Mouse (Mus musculus) kidney, postnatal 0 days (tissue): Measurements from ENCODE around the gene Ifnlr1. TPM values are rescaled to one million over a fixed set of nuclear protein-coding genes. Genes with fewer than 3 reads are reported as not detected.

ENCODE experiments used
- ATAC-seq: fragments of 200-750 bp; cut with Nextera tagmentation; replicated peaks from 2 replicates; pipeline ENCODE4 v1.8.0; 2017; ENCODE audit warnings: low read depth, moderate number of reproducible peaks, moderate TSS enrichment, moderate library complexity; ENCODE audit not compliant: low FRiP score
- DNase-seq: peaks from one replicate; pipeline ENCODE4 v3.0.0-alpha.2; 2016; ENCODE audit warnings: low spot score
- H3K27ac ChIP-seq: fragments of 300-500 bp; sonication (generic); 2 replicates; pipeline ENCODE4 v1.5.1; 2014; ENCODE audit warnings: mild to moderate bottlenecking
- H3K27me3 ChIP-seq: fragments of 300-500 bp; sonication (generic); 2 replicates; pipeline ENCODE4 v1.6.1; 2014; ENCODE audit warnings: low read length, mixed read lengths; ENCODE audit not compliant: insufficient read depth
- H3K36me3 ChIP-seq: fragments of 300-500 bp; sonication (generic); 2 replicates; pipeline ENCODE4 v1.6.1; 2014; ENCODE audit warnings: low read length, mixed read lengths; ENCODE audit not compliant: insufficient read depth
- H3K4me1 ChIP-seq: fragments of 300-500 bp; sonication (generic); replicated peaks from 2 replicates; pipeline ENCODE4 v1.6.1; 2014; ENCODE audit warnings: antibody characterized with exemption, low read length, mixed read lengths; ENCODE audit not compliant: insufficient read depth
- H3K4me2 ChIP-seq: fragments of 300-500 bp; sonication (generic); 2 replicates; pipeline ENCODE4 v1.6.1; 2014; ENCODE audit warnings: mild to moderate bottlenecking, low read length, moderate library complexity, mixed read lengths
- H3K4me3 ChIP-seq: fragments of 300-500 bp; sonication (generic); replicated peaks from 2 replicates; pipeline ENCODE4 v1.5.1; 2014; ENCODE audit warnings: low read depth, low read length
- H3K9ac ChIP-seq: fragments of 300-500 bp; sonication (generic); 2 replicates; pipeline ENCODE4 v1.6.1; 2014; ENCODE audit warnings: low read depth, low read length
- H3K9me3 ChIP-seq: fragments of 300-500 bp; sonication (generic); replicated peaks from 2 replicates; pipeline ENCODE4 v1.6.1; 2016; ENCODE audit warnings: low read length, inconsistent platforms, mixed read lengths
- CTCF ChIP-seq: IDR thresholded peaks from 2 replicates; pipeline ENCODE4 v1.5.1; 2016; ENCODE audit warnings: antibody characterized with exemption, low read depth, mild to moderate bottlenecking, moderate library complexity
- WGBS: fragments of 180-500 bp; shearing (Covaris S2); extraction: QIAGEN DNeasy Blood & Tissue Kit; methylation state at CpG from one replicate; pipeline ENCODE4 v1.1.7; 2014; 5-methylcytosine and 5-hydroxymethylcytosine counted together
- polyA plus RNA-seq: library from polyadenylated mRNA; unstranded; fragments of >200 nt; fragmentation: Nextera tagmentation; extraction: Ambion mirVana; gene quantifications from 2 replicates; pipeline ENCODE4 v1.2.1, GENCODE M21; 2015

The Ifnlr1 gene
- polyA plus RNA-seq, 1 experiment from 2014 or later, result 0.83 TPM

- ATAC-seq, result no peak
- TF ChIP-seq CTCF, result no peak
Observed at GRCm38 (mm10) chr4:135698498-135698897, 12.4 kb downstream of the Ifnlr1 start.

GRCm38 (mm10) chr4:135703497-135703896 is 17.4 kb downstream of the Ifnlr1 start:
- no peaks in the 10 kb centered on the region for H3K9me3 ChIP-seq
- no peak for TF ChIP-seq CTCF
- no peak overlapping the region for H3K27ac ChIP-seq
- H3K9ac ChIP-seq, result no peak overlapping the region
- H3K4me1 ChIP-seq, result 0 out of 2 replicates have a peak, but pooled peaks cover 3% of the 10 kb centered on the region
- no peaks in the 10 kb centered on the region for H3K36me3 ChIP-seq
- 64% methylated on average over 13 of the region's 13 CpGs for WGBS
- H3K4me3 ChIP-seq, result no peak overlapping the region
- ATAC-seq, result no peak
- no peaks in the 10 kb centered on the region for H3K27me3 ChIP-seq
- DNase-seq, result no peak
- no peak overlapping the region for H3K4me2 ChIP-seq

More at GRCm38 (mm10) chr4:135698498-135698897, 12.4 kb downstream of the Ifnlr1 start:
- no peak overlapping the region for H3K4me3 ChIP-seq
- H3K36me3 ChIP-seq, result no peaks in the 10 kb centered on the region
- H3K4me2 ChIP-seq, result no peak overlapping the region
- no peak for DNase-seq
- H3K9ac ChIP-seq, result no peak overlapping the region
- WGBS, result 86% methylated on average over 7 of the region's 7 CpGs
- H3K4me1 ChIP-seq, result 0 out of 2 replicates have a peak, but pooled peaks cover 2% of the 10 kb centered on the region
- H3K27me3 ChIP-seq, result no peaks in the 10 kb centered on the region
- H3K9me3 ChIP-seq, result no peaks in the 10 kb centered on the region
- no peak overlapping the region for H3K27ac ChIP-seq

- ATAC-seq (no peak), DNase-seq (peak; percentile 30)
- WGBS, result 58% methylated on average over 6 of the region's 6 CpGs
- Histone ChIP-seq H3K4me2 (no peak overlapping the region), H3K4me3 (no peak overlapping the region), H3K9ac (no peak overlapping the region), H3K27ac (no peak overlapping the region), H3K36me3 (no peaks in the 10 kb centered on the region), H3K9me3 (no peaks in the 10 kb centered on the region), H3K4me1 (0 out of 2 replicates have a peak, but pooled peaks cover 3% of the 10 kb centered on the region), H3K27me3 (no peaks in the 10 kb centered on the region)
- TF ChIP-seq CTCF, result no peak
Observed at GRCm38 (mm10) chr4:135704016-135704415, 17.9 kb downstream of the Ifnlr1 start.

- Histone ChIP-seq H3K9me3 (no peaks in the 10 kb centered on the region), H3K27ac (no peak overlapping the region), H3K4me3 (no peak overlapping the region), H3K4me2 (no peak overlapping the region), H3K27me3 (no peaks in the 10 kb centered on the region), H3K36me3 (no peaks in the 10 kb centered on the region), H3K9ac (no peak overlapping the region), H3K4me1 (0 out of 2 replicates have a peak, but pooled peaks cover 3% of the 10 kb centered on the region)
- 89% methylated on average over 6 of the region's 6 CpGs for WGBS
- ATAC-seq, result no peak
- DNase-seq, result no peak
- TF ChIP-seq CTCF, result no peak
Observed at GRCm38 (mm10) chr4:135706045-135706444, 20.0 kb downstream of the Ifnlr1 start.

GRCm38 (mm10) chr4:135709072-135709564 is 23.0 kb downstream of the Ifnlr1 start:
- peak; percentile 84 for DNase-seq
- 7% methylated on average over 8 of the region's 8 CpGs for WGBS
- Histone ChIP-seq H3K27me3 (no peaks in the 10 kb centered on the region), H3K9me3 (no peaks in the 10 kb centered on the region), H3K4me3 (peak overlapping the region; percentile 20; the same call in 1 of the 2 replicates), H3K4me2 (peak overlapping the region; percentile 50), H3K27ac (no peak overlapping the region), H3K36me3 (no peaks in the 10 kb centered on the region), H3K9ac (no peak overlapping the region), H3K4me1 (no peaks in the 10 kb centered on the region)
- peak; percentile 88 for TF ChIP-seq CTCF
- peak; percentile 60 for ATAC-seq

GRCm38 (mm10) chr4:135709621-135710020 is 23.5 kb downstream of the Ifnlr1 start:
- Histone ChIP-seq H3K36me3 (no peaks in the 10 kb centered on the region), H3K9me3 (no peaks in the 10 kb centered on the region), H3K4me1 (no peaks in the 10 kb centered on the region), H3K9ac (no peak overlapping the region), H3K4me3 (no peak overlapping the region), H3K27me3 (no peaks in the 10 kb centered on the region), H3K27ac (no peak overlapping the region), H3K4me2 (no peak overlapping the region)
- ATAC-seq (no peak), DNase-seq (no peak)
- no peak for TF ChIP-seq CTCF
- 78% methylated on average over 11 of the region's 11 CpGs for WGBS

GRCm38 (mm10) chr4:135710392-135710791 is 24.3 kb downstream of the Ifnlr1 start:
- DNase-seq (no peak), ATAC-seq (no peak)
- Histone ChIP-seq H3K27ac (no peak overlapping the region), H3K36me3 (no peaks in the 10 kb centered on the region), H3K9me3 (no peaks in the 10 kb centered on the region), H3K27me3 (no peaks in the 10 kb centered on the region), H3K4me2 (no peak overlapping the region), H3K4me3 (no peak overlapping the region), H3K4me1 (no peaks in the 10 kb centered on the region), H3K9ac (no peak overlapping the region)
- no peak for TF ChIP-seq CTCF
- 85% methylated on average over 3 of the region's 3 CpGs for WGBS
